In the genomic region with DNA sequence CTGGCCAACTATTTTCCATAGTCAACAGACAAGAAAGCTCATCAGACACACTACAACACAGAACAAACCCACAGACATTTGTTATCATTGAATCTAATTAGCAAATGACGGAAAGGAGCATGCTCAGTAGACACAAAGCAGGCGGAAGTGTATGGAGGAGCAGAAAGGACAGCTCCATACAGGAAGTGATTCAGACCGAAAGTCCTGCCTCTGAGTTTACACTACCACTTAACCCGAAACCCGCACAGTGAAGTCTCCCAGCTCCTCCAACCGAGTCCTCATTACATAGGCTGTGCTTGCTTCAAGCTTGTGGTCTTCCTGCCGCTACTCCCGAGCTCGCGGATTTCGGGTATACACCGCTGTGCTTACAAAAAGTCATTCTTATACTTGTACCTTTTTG, we compare ENCODE assay signal across 20 mouse cellular contexts. TPM values are rescaled to one million over a fixed set of nuclear protein-coding genes. Genes with fewer than 3 reads are reported as not detected.
DNase-seq lines count a peak whose midpoint lies in the region.
"Had no signal": no experiment of that assay in that cellular context is flagged by ENCODE, and none has a peak within 500 bp of the region (broad histone marks: within the 10 kb centered on the region; RNA-seq: fewer than 3 reads in every experiment).

No protein-coding gene starts in this region.

- WGBS in forebrain, embryonic 10.5 days = 93% methylated on average over 12 of the region's 12 CpGs

- no peak overlapping the region for H3K27ac ChIP-seq in forebrain, embryonic 10.5 days
- H3K27ac ChIP-seq: embryonic facial prominence, embryonic 15.5 days; hindbrain, embryonic 15.5 days; limb, embryonic 15.5 days; stomach, postnatal 0 days had no signal

- no peaks in the 10 kb centered on the region; the same call in 1 of the 2 replicates for H3K9me3 ChIP-seq in forebrain, embryonic 10.5 days
- H3K9me3 ChIP-seq: embryonic facial prominence, embryonic 15.5 days; heart, embryonic 13.5 days; hindbrain, embryonic 15.5 days; limb, embryonic 15.5 days had no signal

- no peak overlapping the region for H3K4me3 ChIP-seq in forebrain, embryonic 10.5 days
- H3K4me3 ChIP-seq: embryonic facial prominence, embryonic 15.5 days; heart, embryonic 13.5 days; hindbrain, embryonic 15.5 days; limb, embryonic 15.5 days had no signal

- H3K27me3 ChIP-seq in forebrain, embryonic 10.5 days (ENCODE audit: poor library complexity, severe bottlenecking) = no peaks in the 10 kb centered on the region
- H3K27me3 ChIP-seq: embryonic facial prominence, embryonic 15.5 days; heart, embryonic 13.5 days; hindbrain, embryonic 15.5 days; limb, embryonic 15.5 days had no signal

- H3K36me3 ChIP-seq in forebrain, embryonic 10.5 days (replicated peaks) = peaks cover 13% of the 10 kb centered on the region

- H3K4me1 ChIP-seq in forebrain, embryonic 10.5 days = peaks cover 31% of the 10 kb centered on the region
- H3K4me1 ChIP-seq: embryonic facial prominence, embryonic 15.5 days; hindbrain, embryonic 15.5 days had no signal

- peak; percentile 60 for DNase-seq in layer of hippocampus, adult 9-11 months
- DNase-seq in layer of hippocampus, postnatal 36 days = no peak
- DNase-seq in CD4-positive, CD25-positive, alpha-beta regulatory T cell, adult 2 months (ENCODE audit: low read depth, low spot score) = peak; percentile 77
- DNase-seq in ES-CJ7 (ENCODE audit: low read depth, low spot score) = peak; percentile 20
- DNase-seq in naive thymus-derived CD4-positive, alpha-beta T cell, adult 2 months (ENCODE audit: low read depth) = peak; percentile 18
- no peak for DNase-seq in forebrain, embryonic 10.5 days (ENCODE audit: extremely low spot score, low spot score)
- no peak for DNase-seq in left cerebral cortex, adult 8-10 months (ENCODE audit: low spot score in 2 of 2)
- DNase-seq: adrenal gland, postnatal 14 days; cerebellum, adult 11 months; cerebellum, postnatal 10 days; kidney, adult 11 months; kidney, postnatal 14 days; lung, adult 18-20 months; right cerebral cortex, postnatal 4 days; thymus, postnatal 14 days had no signal

RNA-seq across cellular contexts. Expression of a gene that starts 46.4 kb away (rescaled TPM):
- 10 to 100 TPM; 55.2 to 55.5 TPM for total RNA-seq in layer of hippocampus, postnatal 36 days (2021)
- polyA plus RNA-seq in forebrain, embryonic 10.5 days (2016; fragmentation: Nextera tagmentation; extraction: Ambion mirVana) = 77.5 and 77.7 TPM in 2 replicates
- total RNA-seq in left cerebral cortex, adult 8-10 months (2022) = 10 to 100 TPM; 52.2 to 59.7 (median 57.5) TPM

Comparison
In these comparisons a context has a peak if more than half of its experiments do, and no peak if none do; other contexts are left out.
1. DNase-seq: peak in layer of hippocampus, adult 9-11 months (single experiment), CD4-positive, CD25-positive, alpha-beta regulatory T cell, adult 2 months (single experiment), ES-CJ7 (single experiment) and naive thymus-derived CD4-positive, alpha-beta T cell, adult 2 months (single experiment); none in layer of hippocampus, postnatal 36 days (0 of 2), forebrain, embryonic 10.5 days (single experiment) and left cerebral cortex, adult 8-10 months (0 of 2).